Mouse (Mus musculus) hindlimb bud, embryonic 11.5 days (tissue): ENCODE data around the gene Egfem1.
A peak's percentile ranks its signal among the peaks of the same experiment; 100 is the strongest.

ENCODE experiments used
- DNase-seq: peaks from one replicate; pipeline ENCODE4 v3.0.0-alpha.2; 2012; ENCODE audit warnings: low read depth, low spot score; ENCODE audit errors: extremely low spot score

Egfem1 gene

GRCm38 (mm10) chr3:29134509-29134908 is 52.7 kb downstream of the Egfem1 start:
- DNase-seq, result no peak

DNA sequence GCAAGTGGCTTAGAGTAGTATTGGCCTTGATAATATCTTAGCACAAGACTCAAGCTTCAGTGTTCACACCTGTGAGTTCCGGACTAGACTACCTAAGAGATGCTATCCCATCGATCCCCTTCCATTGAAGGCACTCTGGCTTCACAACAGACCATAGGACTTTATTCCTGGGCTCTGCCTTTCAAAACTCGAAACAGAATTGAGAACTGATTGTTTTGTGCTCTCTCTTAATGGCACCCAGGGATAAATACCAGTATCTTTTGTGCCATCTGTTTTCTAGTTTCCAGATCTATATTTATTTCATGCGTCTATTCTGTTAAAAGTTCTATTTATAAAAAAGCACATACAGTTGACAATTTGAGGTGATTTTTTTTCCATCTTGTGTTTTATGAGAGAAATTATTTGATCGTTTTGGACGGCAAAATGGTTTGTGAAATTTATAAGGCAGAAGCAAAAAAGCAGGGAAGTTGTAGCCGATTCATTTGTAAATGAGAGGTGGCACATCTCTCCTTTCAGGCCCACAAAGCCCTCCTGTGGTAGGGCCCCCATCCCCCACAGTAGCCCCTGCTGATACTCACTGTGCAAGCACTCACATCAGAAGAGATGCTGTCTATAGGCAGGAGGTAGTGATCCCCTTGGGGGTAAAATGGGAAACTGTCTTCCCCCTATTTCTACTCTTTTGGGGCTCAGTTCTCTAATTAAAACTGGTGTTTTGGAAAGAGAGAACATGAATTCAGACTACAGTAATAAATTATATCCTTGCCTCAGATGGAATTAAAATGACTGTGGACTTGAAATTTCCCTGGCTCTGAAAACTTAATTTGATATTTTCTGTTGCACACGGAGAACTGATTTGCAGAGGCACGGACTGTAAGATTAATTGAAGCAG is 53.6 kb downstream of the Egfem1 start:
- no peak for DNase-seq

DNA sequence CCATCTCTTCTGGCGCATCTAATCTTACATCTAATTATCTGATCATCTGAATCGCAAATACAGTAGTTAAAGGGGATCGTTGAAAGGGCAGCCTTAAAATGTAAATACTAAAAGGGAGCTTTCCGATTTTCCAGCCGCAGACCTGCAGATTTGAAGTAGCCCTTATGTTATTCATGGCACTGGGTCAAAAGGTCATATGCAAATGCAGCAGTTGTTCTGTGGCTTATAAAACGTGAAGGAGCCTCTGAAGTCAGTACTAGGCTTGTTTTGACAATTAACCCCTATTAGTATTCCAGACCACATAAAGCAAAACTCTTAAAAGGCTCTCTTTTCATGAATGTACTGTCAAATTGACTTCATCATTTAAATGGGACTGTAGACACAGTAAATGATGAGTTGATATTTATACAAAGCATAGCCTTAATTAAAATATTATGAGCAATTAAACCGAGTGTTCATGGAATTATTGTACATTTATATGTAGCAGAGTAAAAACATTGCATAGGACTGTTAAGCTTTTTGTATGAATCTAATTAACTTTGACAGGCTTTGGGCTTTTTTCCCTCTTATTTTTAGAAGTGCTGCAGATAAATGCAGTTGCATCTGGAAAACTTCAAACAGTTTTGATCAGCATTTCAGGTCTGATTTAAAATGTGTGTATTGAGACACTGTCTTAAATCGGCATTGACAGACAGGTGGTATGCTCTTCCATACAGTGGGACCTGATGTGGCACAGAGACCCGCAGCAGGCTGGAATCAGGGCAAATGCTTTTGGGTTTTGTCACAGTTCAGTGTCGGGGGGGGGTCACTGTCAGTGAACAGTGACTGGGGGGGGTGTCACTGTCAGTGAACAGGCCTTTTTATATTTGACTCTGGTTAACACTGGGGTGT is 54.5 kb downstream of the Egfem1 start:
- DNase-seq, result no peak

GRCm38 (mm10) chr3:29168401-29168800 is 86.6 kb downstream of the Egfem1 start:
- no peak for DNase-seq

DNA sequence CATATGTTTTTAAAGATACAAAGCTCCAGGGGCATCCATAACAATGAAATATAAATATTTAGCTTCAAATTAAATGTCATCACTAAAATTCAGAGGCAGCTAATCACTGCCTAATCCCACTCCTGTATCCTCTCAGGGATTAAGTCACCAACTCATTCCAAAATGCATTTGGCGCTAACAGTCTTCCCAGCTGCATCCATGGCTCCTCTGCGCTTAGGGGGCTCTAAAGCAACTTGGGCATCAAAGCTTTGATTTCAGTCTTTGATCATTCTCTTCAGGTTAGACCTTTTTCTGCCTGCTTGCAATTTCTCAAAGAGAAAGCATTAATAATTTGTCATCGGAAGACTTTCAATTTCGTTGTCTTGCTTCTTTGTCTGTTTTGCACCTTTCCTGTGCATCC is 87.2 kb downstream of the Egfem1 start:
- no peak for DNase-seq

DNA sequence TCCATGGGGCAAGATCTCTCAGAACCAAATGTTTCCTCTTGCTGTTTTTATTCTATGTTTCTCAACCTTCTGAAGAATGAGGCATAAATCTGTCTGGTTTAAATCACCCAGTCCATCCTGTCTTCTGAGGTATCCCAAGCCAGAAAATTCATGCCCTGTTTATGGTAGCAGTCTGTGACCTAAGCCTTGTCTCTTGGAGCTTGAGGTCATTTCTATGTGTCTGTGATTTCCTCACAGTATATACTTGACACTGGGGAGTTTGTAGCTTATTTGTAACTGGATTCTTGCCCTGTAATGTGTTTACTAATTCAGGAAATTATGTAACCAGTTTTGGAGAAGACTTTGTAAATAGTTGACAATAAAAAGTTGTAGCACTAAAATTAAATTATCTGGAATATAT is 95.2 kb downstream of the Egfem1 start:
- no peak for DNase-seq

GRCm38 (mm10) chr3:29182988-29183387 is 101.2 kb downstream of the Egfem1 start:
- no peak for DNase-seq

- peak; percentile 47 for DNase-seq
Measured at GRCm38 (mm10) chr3:29183615-29184198, 101.9 kb downstream of the Egfem1 start.

GRCm38 (mm10) chr3:29184486-29185241 is 102.8 kb downstream of the Egfem1 start:
- DNase-seq, result no peak

DNA sequence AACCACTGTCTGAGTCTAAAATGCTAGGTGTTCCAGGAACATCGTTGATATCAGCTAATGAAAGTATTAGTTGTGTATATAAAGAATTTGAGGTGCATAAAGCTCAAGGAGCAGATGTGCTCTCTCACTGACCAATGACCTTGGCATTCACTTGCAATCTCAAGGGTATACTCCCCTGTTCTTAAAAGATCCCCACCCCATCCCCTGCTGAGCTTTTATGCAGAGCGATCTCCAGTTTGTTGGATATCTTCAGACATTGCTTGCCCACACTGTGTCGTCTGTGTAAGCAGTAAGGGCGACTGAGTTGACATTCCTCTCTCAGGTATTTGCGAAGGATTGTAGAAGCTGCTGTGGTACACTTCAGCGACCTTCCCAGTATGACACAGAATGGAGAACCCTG is 108.4 kb downstream of the Egfem1 start:
- no peak for DNase-seq

DNA sequence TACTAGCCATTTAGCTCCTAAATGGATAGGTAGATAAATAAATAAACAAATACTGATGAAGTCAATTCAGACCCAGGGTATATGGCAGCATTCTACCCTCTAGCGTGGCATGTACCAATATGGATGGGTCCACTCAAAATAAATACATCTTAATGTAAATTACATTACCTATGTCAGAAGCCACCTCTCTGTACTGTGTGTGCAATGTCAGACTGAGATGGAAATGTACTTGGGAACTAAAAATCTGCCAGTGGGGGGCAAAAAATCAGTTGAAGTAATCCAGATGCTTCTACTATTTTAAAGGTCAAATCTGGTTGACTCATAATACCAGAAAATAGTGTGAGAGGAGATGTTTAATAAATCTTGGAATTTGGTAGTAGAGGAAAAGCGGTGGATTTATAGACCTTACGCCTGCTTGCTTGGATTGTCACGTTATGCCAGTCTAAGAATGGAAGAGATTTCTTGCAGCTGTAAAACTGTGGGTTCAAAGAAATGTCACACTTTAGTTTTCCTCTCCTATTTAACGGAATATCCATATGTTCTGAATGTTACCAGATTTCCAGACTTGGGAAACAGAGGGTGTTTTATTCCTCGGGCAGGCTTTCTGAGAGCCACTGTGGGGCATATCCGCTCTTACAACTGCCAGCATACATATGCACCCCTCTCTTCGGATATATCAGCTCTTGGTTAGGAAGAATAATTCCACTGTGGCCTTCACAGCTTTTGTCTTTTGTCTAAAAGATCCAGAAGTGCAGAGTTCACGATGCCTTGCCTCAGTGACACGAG is 116.1 kb downstream of the Egfem1 start:
- DNase-seq, result peak; percentile 24

GRCm38 (mm10) chr3:29200601-29201000 is 118.8 kb downstream of the Egfem1 start:
- no peak for DNase-seq

DNA sequence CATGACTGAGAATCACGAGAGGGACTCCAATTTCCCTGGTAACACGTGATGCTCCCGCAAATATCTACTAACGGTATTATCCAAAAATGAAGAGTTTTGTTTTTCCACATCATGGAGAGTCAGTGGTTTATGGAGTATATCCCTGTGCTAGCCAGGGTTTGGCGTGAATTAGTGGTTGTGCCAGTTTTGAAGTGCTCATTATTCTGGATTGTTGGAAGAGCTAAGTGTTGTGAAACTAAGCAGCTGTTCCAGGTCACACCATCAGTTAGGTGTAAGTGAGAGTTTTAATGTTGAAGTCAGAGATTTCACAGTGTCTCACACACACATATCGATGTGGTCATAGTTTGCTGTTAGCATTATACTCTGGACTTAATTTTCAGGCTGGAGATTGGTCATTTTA is 120.7 kb downstream of the Egfem1 start:
- DNase-seq, result no peak

DNA sequence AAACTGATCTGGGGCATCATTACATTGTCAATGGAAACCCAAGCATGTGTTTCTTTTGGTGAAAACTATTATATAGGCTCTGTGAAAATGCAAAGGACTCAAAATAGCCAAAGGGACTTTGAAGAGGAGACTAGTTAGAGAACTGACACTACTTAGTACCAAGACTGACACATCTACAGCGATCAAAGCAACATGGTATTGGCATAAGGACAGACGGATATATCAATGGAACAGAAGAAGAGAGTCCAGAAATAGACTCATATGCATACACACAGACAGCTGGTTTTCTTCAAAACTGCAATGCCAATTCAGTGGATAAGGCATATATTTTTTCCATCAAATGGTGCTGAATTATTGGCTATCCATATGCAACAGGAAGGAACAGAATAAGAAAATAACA is 140.6 kb downstream of the Egfem1 start:
- DNase-seq, result no peak

GRCm38 (mm10) chr3:29229712-29230111 is 147.9 kb downstream of the Egfem1 start:
- DNase-seq, result no peak

DNA sequence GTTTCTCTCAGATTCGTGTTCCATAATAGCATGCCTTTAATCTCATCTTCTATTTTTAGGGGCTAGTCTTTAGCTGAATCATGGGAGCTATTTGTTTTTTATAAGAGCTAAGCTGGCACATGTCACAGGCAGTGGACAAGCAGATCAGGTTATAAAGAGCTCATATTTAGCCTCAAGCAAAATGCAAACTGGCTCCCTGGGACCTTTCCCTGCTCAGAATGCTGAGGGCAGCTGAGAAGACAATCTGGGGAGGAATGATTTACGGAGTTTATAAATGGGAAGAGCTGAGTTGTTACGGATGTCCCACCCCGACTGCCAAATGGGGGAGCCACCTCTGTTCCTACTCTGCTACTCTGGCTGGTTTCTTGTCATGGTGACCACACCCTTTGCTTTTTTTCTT is 153.7 kb downstream of the Egfem1 start:
- no peak for DNase-seq

GRCm38 (mm10) chr3:29236517-29236916 is 154.7 kb downstream of the Egfem1 start:
- DNase-seq, result no peak

DNA sequence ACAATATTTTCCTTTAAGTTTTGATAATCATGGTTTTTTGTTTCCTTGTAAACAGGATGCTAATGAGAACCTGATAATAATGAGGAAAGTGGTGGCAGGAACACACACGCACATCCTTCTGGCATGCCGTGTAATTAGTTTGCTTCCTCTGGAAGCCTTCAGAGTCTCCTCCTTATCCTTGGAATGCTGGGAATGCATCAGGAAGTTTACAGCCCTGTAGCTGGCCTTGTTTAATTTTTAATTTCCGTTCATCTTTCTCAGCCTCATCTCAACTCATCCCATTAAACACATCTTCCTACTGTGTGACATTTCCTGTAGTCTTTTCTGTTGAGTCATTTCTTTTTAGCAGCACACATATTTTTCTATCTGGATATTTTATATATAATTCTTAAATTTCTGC is 161.8 kb downstream of the Egfem1 start:
- DNase-seq, result no peak

DNA sequence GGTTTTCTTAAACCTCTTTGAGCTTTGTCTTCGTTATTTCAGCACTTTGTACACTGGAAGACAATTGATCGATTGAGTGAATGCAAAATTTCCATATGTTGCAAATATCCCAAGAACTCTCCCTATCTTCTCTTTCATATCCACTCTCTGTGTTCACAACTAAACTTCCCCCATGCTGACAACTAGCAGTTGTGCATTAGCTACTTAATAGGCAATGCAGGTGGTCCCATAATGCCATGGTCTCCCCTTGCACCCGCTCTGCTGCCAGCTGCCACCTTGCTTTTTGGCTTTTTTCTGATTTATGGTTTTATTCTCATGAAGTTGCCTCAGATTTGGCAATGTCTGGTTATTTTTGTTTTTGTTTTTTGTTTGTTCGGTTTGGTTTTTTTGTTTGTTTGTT is 209.8 kb downstream of the Egfem1 start:
- no peak for DNase-seq

DNA sequence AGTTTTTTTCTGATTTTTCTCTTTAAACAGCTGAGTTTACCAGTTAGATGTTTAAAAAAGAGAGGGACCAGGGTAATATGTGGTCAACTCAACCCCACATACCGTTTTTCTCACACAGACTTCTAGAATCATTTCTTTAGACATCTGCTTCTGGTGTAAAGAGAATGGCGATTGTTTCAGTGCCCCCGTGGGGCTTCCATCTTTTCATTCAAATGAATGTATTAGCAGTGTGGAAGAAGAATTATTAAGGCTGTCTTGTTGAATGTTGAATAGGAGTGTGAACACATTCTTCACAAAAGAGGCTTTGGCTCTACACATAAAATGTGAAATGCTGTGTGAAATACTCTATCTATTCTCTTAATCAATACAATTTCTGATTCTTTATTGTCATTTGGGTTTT is 210.4 kb downstream of the Egfem1 start:
- DNase-seq, result no peak
